Mouse (Mus musculus) stomach, postnatal 0 days (tissue): Measurements from ENCODE around the gene Coq4. TPM values are rescaled to one million over a fixed set of nuclear protein-coding genes. Genes with fewer than 3 reads are reported as not detected.

ENCODE experiments used
- ATAC-seq: fragments of 200-750 bp; cut with Nextera tagmentation; 2 replicates; pipeline ENCODE4 v1.8.0; 2017; ENCODE audit not compliant: low FRiP score, low TSS enrichment
- DNase-seq: peaks from one replicate; pipeline ENCODE4 v3.0.0-alpha.2; 2016; ENCODE audit warnings: low spot score
- H3K27ac ChIP-seq: fragments of 300-500 bp; sonication (generic); replicated peaks from 2 replicates; pipeline ENCODE4 v1.5.1; 2014; ENCODE audit warnings: mild to moderate bottlenecking, control low read depth
- H3K27me3 ChIP-seq: fragments of 300-500 bp; sonication (generic); 2 replicates; pipeline ENCODE4 v1.6.1; 2014; ENCODE audit warnings: low read length; ENCODE audit not compliant: control insufficient read depth, insufficient read depth
- H3K36me3 ChIP-seq: fragments of 300-500 bp; sonication (generic); 2 replicates; pipeline ENCODE4 v1.6.1; 2014; ENCODE audit warnings: low read length, mixed read lengths; ENCODE audit not compliant: control insufficient read depth, insufficient read depth
- H3K4me1 ChIP-seq: fragments of 300-500 bp; sonication (generic); replicated peaks from 2 replicates; pipeline ENCODE4 v1.6.1; 2014; ENCODE audit warnings: antibody characterized with exemption; ENCODE audit not compliant: control insufficient read depth, insufficient read depth
- H3K4me2 ChIP-seq: fragments of 300-500 bp; sonication (generic); replicated peaks from 2 replicates; pipeline ENCODE4 v1.6.1; 2014; ENCODE audit warnings: low read depth, mild to moderate bottlenecking, control low read depth, moderate library complexity
- H3K4me3 ChIP-seq: fragments of 300-500 bp; sonication (generic); 2 replicates; pipeline ENCODE4 v1.5.1; 2014; ENCODE audit warnings: low read depth, low read length, control low read depth
- H3K9ac ChIP-seq: fragments of 300-500 bp; sonication (generic); 2 replicates; pipeline ENCODE4 v1.6.1; 2014; ENCODE audit warnings: mild to moderate bottlenecking, low read length, control low read depth, mixed read lengths
- H3K9me3 ChIP-seq: fragments of 300-500 bp; sonication (generic); 2 replicates; pipeline ENCODE4 v1.6.1; 2016; ENCODE audit warnings: low read length; ENCODE audit not compliant: control insufficient read depth
- CTCF ChIP-seq: IDR thresholded peaks from 2 replicates; pipeline ENCODE4 v1.5.1; 2016; ENCODE audit warnings: antibody characterized with exemption, low read depth, mild to moderate bottlenecking, moderate library complexity
- EP300 ChIP-seq: optimal IDR thresholded peaks from 2 replicates; pipeline ENCODE3; 2016; ENCODE audit warnings: antibody characterized with exemption
- WGBS: fragments of 180-500 bp; shearing (Covaris S2); extraction: QIAGEN DNeasy Blood & Tissue Kit; methylation state at CpG from one replicate; pipeline ENCODE4 v1.1.7; 2014; 5-methylcytosine and 5-hydroxymethylcytosine counted together
- polyA plus RNA-seq: library from polyadenylated mRNA; unstranded; fragments of >200 nt; fragmentation: Nextera tagmentation; extraction: Ambion mirVana; gene quantifications from 2 replicates; pipeline ENCODE4 v1.2.1, GENCODE M21; 2015

Gene Coq4
- 18.7 and 20.4 TPM in 2 replicates for polyA plus RNA-seq

GRCm38 (mm10) chr2:29787104-29787917 is at the start of gene Coq4:
Coq4 (plus strand) TSS chr2:29787493.
- H3K27me3 ChIP-seq, result no peaks in the 10 kb centered on the region
- peak within 1 kb of the TSS; percentile 69 for H3K9ac ChIP-seq
- H3K4me1 ChIP-seq, result no peaks in the 10 kb centered on the region
- TF ChIP-seq CTCF (no peak), EP300 (no peak)
- peak within 1 kb of the TSS; percentile 81 for H3K27ac ChIP-seq
- DNase-seq (peak; percentile 88), ATAC-seq (peak; percentile 88)
- H3K4me2 ChIP-seq, result peak within 1 kb of the TSS; percentile 95
- 2% methylated on average over 31 of the region's 31 CpGs for WGBS
- peaks cover 25% of the 10 kb centered on the region for H3K36me3 ChIP-seq
- H3K9me3 ChIP-seq, result no peaks in the 10 kb centered on the region
- H3K4me3 ChIP-seq, result peak within 1 kb of the TSS; percentile 68

GRCm38 (mm10) chr2:29738799-29739198 is 48.5 kb upstream of the Coq4 start:
- Histone ChIP-seq H3K4me1 (no peaks in the 10 kb centered on the region), H3K27ac (peak overlapping the region; percentile 45), H3K4me3 (no peak overlapping the region), H3K27me3 (no peaks in the 10 kb centered on the region), H3K9ac (no peak overlapping the region), H3K9me3 (no peaks in the 10 kb centered on the region), H3K4me2 (no peak overlapping the region), H3K36me3 (peaks cover 17% of the 10 kb centered on the region)
- ATAC-seq, result peak; percentile 16; the same call in 1 of the 2 replicates
- peak; percentile 61 for DNase-seq
- WGBS, result 41% methylated on average over 4 of the region's 4 CpGs
- TF ChIP-seq CTCF (no peak), EP300 (no peak)

- H3K4me1 ChIP-seq, result no peaks in the 10 kb centered on the region
- ATAC-seq, result no peak
- H3K4me2 ChIP-seq, result no peak overlapping the region
- H3K27ac ChIP-seq, result peak overlapping the region; percentile 45
- no peaks in the 10 kb centered on the region for H3K9me3 ChIP-seq
- TF ChIP-seq EP300 (no peak), CTCF (peak; percentile 48)
- H3K9ac ChIP-seq, result no peak overlapping the region
- no peaks in the 10 kb centered on the region for H3K27me3 ChIP-seq
- no peak overlapping the region for H3K4me3 ChIP-seq
- WGBS, result 44% methylated on average over 5 of the region's 5 CpGs
- peaks cover 17% of the 10 kb centered on the region for H3K36me3 ChIP-seq
- DNase-seq, result no peak
Observed at GRCm38 (mm10) chr2:29739368-29739767, 47.9 kb upstream of the Coq4 start.

DNA sequence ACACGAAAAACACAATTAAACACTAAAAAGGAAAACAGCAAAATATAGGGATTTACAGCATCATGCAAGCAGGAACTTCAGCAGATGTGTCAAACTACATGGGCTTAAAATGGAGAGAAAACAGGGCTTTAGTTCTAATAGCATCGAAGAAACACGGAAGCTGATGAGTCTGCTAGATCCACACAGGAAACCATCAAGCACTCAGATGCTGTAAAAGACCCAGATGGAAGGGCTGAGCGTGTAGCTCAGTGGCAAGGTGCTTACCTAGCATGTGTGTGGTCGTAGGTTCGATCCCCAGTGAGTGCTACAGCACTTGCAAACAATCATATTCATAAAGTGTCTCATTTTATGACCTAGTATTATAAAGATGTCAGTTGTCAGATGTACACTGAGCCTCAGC is 46.1 kb upstream of the Coq4 start:
- no peak for TF ChIP-seq EP300
- TF ChIP-seq CTCF, result no peak

DNA sequence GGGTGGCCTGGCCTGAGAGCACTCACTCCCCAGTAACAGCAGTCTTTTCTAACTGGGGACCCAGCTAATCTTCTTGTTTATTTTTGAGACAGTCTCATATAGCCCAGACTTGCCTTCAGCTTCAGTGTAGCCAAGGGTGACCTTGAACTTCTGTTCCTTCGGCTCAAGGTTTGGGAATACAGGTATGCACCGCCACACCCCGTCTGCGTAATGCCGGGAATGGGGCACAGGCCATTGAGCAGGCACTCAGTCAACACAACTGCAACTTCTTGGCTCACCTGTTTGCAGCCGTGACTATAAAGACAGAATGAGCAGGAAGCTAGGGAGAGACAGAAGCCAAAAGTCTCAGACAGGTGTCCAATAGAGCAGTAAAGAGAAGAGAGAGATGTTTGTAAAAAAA is 43.0 kb upstream of the Coq4 start:
- 56% methylated on average over 6 of the region's 6 CpGs for WGBS
- no peaks in the 10 kb centered on the region for H3K9me3 ChIP-seq
- H3K9ac ChIP-seq, result no peak overlapping the region
- H3K4me3 ChIP-seq, result no peak overlapping the region
- ATAC-seq, result peak; percentile 69
- no peaks in the 10 kb centered on the region for H3K27me3 ChIP-seq
- H3K36me3 ChIP-seq, result peaks cover 4% of the 10 kb centered on the region; the same call in 1 of the 2 replicates
- H3K27ac ChIP-seq, result no peak overlapping the region
- no peak overlapping the region for H3K4me2 ChIP-seq
- H3K4me1 ChIP-seq, result no peaks in the 10 kb centered on the region
- DNase-seq, result peak; percentile 79
- TF ChIP-seq CTCF, result no peak
- no peak for TF ChIP-seq EP300

More for the DNA sequence above, 46.1 kb upstream of the Coq4 start:
- Histone ChIP-seq H3K4me1 (no peaks in the 10 kb centered on the region), H3K4me3 (no peak overlapping the region), H3K27me3 (no peaks in the 10 kb centered on the region), H3K9me3 (no peaks in the 10 kb centered on the region), H3K36me3 (peaks cover 12% of the 10 kb centered on the region), H3K27ac (no peak overlapping the region), H3K9ac (no peak overlapping the region), H3K4me2 (no peak overlapping the region)
- no peak for DNase-seq
- WGBS, result 91% methylated on average over 6 of the region's 6 CpGs
- ATAC-seq, result no peak

- TF ChIP-seq EP300, result no peak
- no peak for TF ChIP-seq CTCF
- Histone ChIP-seq H3K9ac (no peak overlapping the region; the same call in 1 of the 2 replicates), H3K27me3 (no peaks in the 10 kb centered on the region; the same call in 1 of the 2 replicates), H3K4me1 (no peaks in the 10 kb centered on the region), H3K27ac (no peak overlapping the region), H3K4me2 (peak overlapping the region; percentile 50), H3K9me3 (no peaks in the 10 kb centered on the region), H3K4me3 (peak overlapping the region; percentile 29), H3K36me3 (no peaks in the 10 kb centered on the region)
- WGBS, result 14% methylated on average over 44 of the region's 50 CpGs
- ATAC-seq (no peak), DNase-seq (peak; percentile 28)
Observed at GRCm38 (mm10) chr2:29747188-29747782, 40.0 kb upstream of the Coq4 start.
